Mouse (Mus musculus) kidney, embryonic 16.5 days (tissue): ENCODE data around the gene Gm20521. TPM values are rescaled to one million over a fixed set of nuclear protein-coding genes. Genes with fewer than 3 reads are reported as not detected.

Experiments
- ATAC-seq: fragments of 200-750 bp; cut with Nextera tagmentation; 2 replicates; pipeline ENCODE4 v1.8.0; 2017; ENCODE audit warnings: moderate TSS enrichment; ENCODE audit not compliant: low FRiP score, low TSS enrichment
- H3K27ac ChIP-seq: fragments of 300-500 bp; sonication (generic); 2 replicates; pipeline ENCODE4 v1.5.1; 2014; ENCODE audit warnings: low read length
- H3K27me3 ChIP-seq: fragments of 300-500 bp; sonication (generic); 2 replicates; pipeline ENCODE4 v1.6.1; 2014; ENCODE audit warnings: low read length, control low read depth, mixed read lengths; ENCODE audit not compliant: insufficient read depth
- H3K36me3 ChIP-seq: fragments of 300-500 bp; sonication (generic); 2 replicates; pipeline ENCODE4 v1.6.1; 2014; ENCODE audit warnings: low read length, control low read depth, mixed read lengths; ENCODE audit not compliant: insufficient read depth
- H3K4me1 ChIP-seq: fragments of 300-500 bp; sonication (generic); 2 replicates; pipeline ENCODE4 v1.6.1; 2014; ENCODE audit warnings: low read length, control low read depth, mixed read lengths; ENCODE audit not compliant: insufficient read depth
- H3K4me2 ChIP-seq: fragments of 300-500 bp; sonication (generic); replicated peaks from 2 replicates; pipeline ENCODE4 v1.6.1; 2014; ENCODE audit warnings: low read depth, low read length
- H3K4me3 ChIP-seq: fragments of 300-500 bp; sonication (generic); 2 replicates; pipeline ENCODE4 v1.5.1; 2014; ENCODE audit warnings: mild to moderate bottlenecking, low read length
- H3K9ac ChIP-seq: fragments of 300-500 bp; sonication (generic); replicated peaks from 2 replicates; pipeline ENCODE4 v1.6.1; 2014; ENCODE audit warnings: low read length
- H3K9me3 ChIP-seq: fragments of 300-500 bp; sonication (generic); 2 replicates; pipeline ENCODE4 v1.6.1; 2016; ENCODE audit warnings: low read length, control low read depth
- WGBS: fragments of 180-500 bp; shearing (Covaris S2); extraction: QIAGEN DNeasy Blood & Tissue Kit; methylation state at CpG from one replicate; pipeline ENCODE4 v1.1.7; 2014; 5-methylcytosine and 5-hydroxymethylcytosine counted together
- polyA plus RNA-seq: library from polyadenylated mRNA; unstranded; fragments of >200 nt; fragmentation: Nextera tagmentation; extraction: Ambion mirVana; gene quantifications from 2 replicates; pipeline ENCODE4 v1.2.1, GENCODE M21; 2015

Gene Gm20521
- polyA plus RNA-seq = 0.16 and 0.45 TPM in 2 replicates

- WGBS = under 1% methylated on average over 24 of the region's 27 CpGs
- H3K27ac ChIP-seq = peak within 1 kb of the TSS; percentile 99
- H3K4me3 ChIP-seq = peak within 1 kb of the TSS; percentile 81
Measured at GRCm38 (mm10) chr14:54883154-54884021, at the start of gene Gm20521, which contains the start of gene Bcl2l2. Gene Gm20521 (plus strand): TSS chr14:54883441. Gene Bcl2l2 (plus strand): TSS chr14:54883377.

GRCm38 (mm10) chr14:54843461-54843860 lies 39.8 kb upstream of the Gm20521 start:
- no peaks in the 10 kb centered on the region for H3K9me3 ChIP-seq
- 3% methylated on average over 4 of the region's 4 CpGs for WGBS
- H3K9ac ChIP-seq = no peak overlapping the region
- peaks cover 9% of the 10 kb centered on the region; the same call in 1 of the 2 replicates for H3K27me3 ChIP-seq
- ATAC-seq = no peak
- no peak overlapping the region for H3K4me3 ChIP-seq
- H3K27ac ChIP-seq = no peak overlapping the region
- no peaks in the 10 kb centered on the region for H3K36me3 ChIP-seq
- H3K4me2 ChIP-seq = no peak overlapping the region
- peaks cover 3% of the 10 kb centered on the region for H3K4me1 ChIP-seq

More at GRCm38 (mm10) chr14:54883154-54884021, at the start of gene Gm20521, which contains the start of gene Bcl2l2:
- no peaks in the 10 kb centered on the region for H3K27me3 ChIP-seq
- H3K9me3 ChIP-seq = no peaks in the 10 kb centered on the region
- peak within 1 kb of the TSS; percentile 91 for H3K9ac ChIP-seq
- peaks cover 22% of the 10 kb centered on the region for H3K4me1 ChIP-seq
- H3K36me3 ChIP-seq = 0 out of 2 replicates have a peak, but pooled peaks cover 2% of the 10 kb centered on the region
- peak within 1 kb of the TSS; percentile 69 for H3K4me2 ChIP-seq
- ATAC-seq = peak; percentile 94

GRCm38 (mm10) chr14:54855726-54856125 lies 27.5 kb upstream of the Gm20521 start:
- no peak overlapping the region for H3K4me3 ChIP-seq
- no peak overlapping the region for H3K27ac ChIP-seq
- no peak for ATAC-seq
- no peaks in the 10 kb centered on the region for H3K27me3 ChIP-seq
- H3K36me3 ChIP-seq = peaks cover 23% of the 10 kb centered on the region
- H3K4me1 ChIP-seq = no peaks in the 10 kb centered on the region
- whole genome bisulfite sequencing = 92% methylated on average over 3 of the region's 3 CpGs
- no peak overlapping the region for H3K4me2 ChIP-seq
- H3K9ac ChIP-seq = no peak overlapping the region
- H3K9me3 ChIP-seq = no peaks in the 10 kb centered on the region

GRCm38 (mm10) chr14:54856703-54857102 lies 26.5 kb upstream of the Gm20521 start:
- H3K27ac ChIP-seq = no peak overlapping the region
- no peak overlapping the region for H3K4me3 ChIP-seq
- WGBS = 86% methylated on average over 7 of the region's 7 CpGs
- ATAC-seq = no peak
- no peaks in the 10 kb centered on the region for H3K27me3 ChIP-seq
- H3K36me3 ChIP-seq = peaks cover 23% of the 10 kb centered on the region
- H3K4me1 ChIP-seq = no peaks in the 10 kb centered on the region
- no peak overlapping the region for H3K4me2 ChIP-seq
- no peak overlapping the region for H3K9ac ChIP-seq
- H3K9me3 ChIP-seq = no peaks in the 10 kb centered on the region

- Histone ChIP-seq H3K4me2 (no peak overlapping the region), H3K36me3 (peaks cover 23% of the 10 kb centered on the region), H3K4me3 (no peak overlapping the region), H3K9me3 (no peaks in the 10 kb centered on the region), H3K27ac (no peak overlapping the region), H3K27me3 (no peaks in the 10 kb centered on the region), H3K9ac (no peak overlapping the region), H3K4me1 (no peaks in the 10 kb centered on the region)
- no peak for ATAC-seq
- 90% methylated on average over 9 of the region's 9 CpGs for WGBS
Measured at GRCm38 (mm10) chr14:54857891-54858290, 25.4 kb upstream of the Gm20521 start.

- Histone ChIP-seq H3K27ac (no peak overlapping the region), H3K4me3 (no peak overlapping the region), H3K4me1 (0 out of 2 replicates have a peak, but pooled peaks cover 2% of the 10 kb centered on the region), H3K9me3 (no peaks in the 10 kb centered on the region), H3K27me3 (no peaks in the 10 kb centered on the region), H3K9ac (no peak overlapping the region), H3K4me2 (no peak overlapping the region), H3K36me3 (peaks cover 17% of the 10 kb centered on the region)
- 50% methylated on average over 2 of the region's 2 CpGs for WGBS
- ATAC-seq = no peak
Measured at GRCm38 (mm10) chr14:54860511-54860910, 22.7 kb upstream of the Gm20521 start.

GRCm38 (mm10) chr14:54863501-54864312 lies 19.5 kb upstream of the Gm20521 start:
- Histone ChIP-seq H3K4me3 (peak overlapping the region; percentile 83), H3K4me1 (0 out of 2 replicates have a peak, but pooled peaks cover 2% of the 10 kb centered on the region), H3K36me3 (no peaks in the 10 kb centered on the region), H3K27me3 (no peaks in the 10 kb centered on the region), H3K9me3 (no peaks in the 10 kb centered on the region), H3K27ac (peak overlapping the region; percentile 85), H3K9ac (peak overlapping the region; percentile 89), H3K4me2 (peak overlapping the region; percentile 73)
- under 1% methylated on average over 56 of the region's 56 CpGs for WGBS
- peak; percentile 100 for ATAC-seq

GRCm38 (mm10) chr14:54864313-54865036 lies 18.8 kb upstream of the Gm20521 start:
- Histone ChIP-seq H3K4me2 (peak overlapping the region; percentile 73), H3K36me3 (no peaks in the 10 kb centered on the region), H3K27ac (peak overlapping the region; percentile 74), H3K4me1 (0 out of 2 replicates have a peak, but pooled peaks cover 2% of the 10 kb centered on the region), H3K9ac (peak overlapping the region; percentile 89), H3K9me3 (no peaks in the 10 kb centered on the region), H3K27me3 (no peaks in the 10 kb centered on the region), H3K4me3 (peak overlapping the region; percentile 83)
- 17% methylated on average over 21 of the region's 21 CpGs for WGBS
- ATAC-seq = no peak; the same call in 1 of the 2 replicates

- no peaks in the 10 kb centered on the region for H3K9me3 ChIP-seq
- H3K36me3 ChIP-seq = no peaks in the 10 kb centered on the region
- 77% methylated on average over 5 of the region's 5 CpGs for WGBS
- H3K4me2 ChIP-seq = no peak overlapping the region
- 0 out of 2 replicates have a peak, but pooled peaks cover 2% of the 10 kb centered on the region for H3K4me1 ChIP-seq
- no peak overlapping the region for H3K4me3 ChIP-seq
- no peak overlapping the region for H3K9ac ChIP-seq
- no peak for ATAC-seq
- no peak overlapping the region for H3K27ac ChIP-seq
- H3K27me3 ChIP-seq = no peaks in the 10 kb centered on the region
Measured at GRCm38 (mm10) chr14:54865626-54866025, 17.6 kb upstream of the Gm20521 start.
